Mouse (Mus musculus) hindbrain, embryonic 14.5 days (tissue): ENCODE data around the gene Lgals8. TPM values are rescaled to one million over a fixed set of nuclear protein-coding genes. Genes with fewer than 3 reads are reported as not detected.

ENCODE experiments used
- polyA plus RNA-seq: library from polyadenylated mRNA; unstranded; fragments of >200 nt; fragmentation: Nextera tagmentation; extraction: Ambion mirVana; gene quantifications from 2 replicates; pipeline ENCODE4 v1.2.1, GENCODE M21; 2014

Gene Lgals8
- polyA plus RNA-seq, 1 experiment from 2014 or later, result 26.3 TPM

Other genes with a start within 250 kb of the Lgals8 start
- 5.0 and 5.6 TPM in 2 replicates for gene Mtr, start 206.8 kb downstream of the Lgals8 start, polyA plus RNA-seq
- gene Actn2, start 124.2 kb downstream of the Lgals8 start, polyA plus RNA-seq, result 2.0 and 3.2 TPM in 2 replicates
- gene Heatr1, start 69.9 kb downstream of the Lgals8 start, polyA plus RNA-seq, result 17.1 and 19.4 TPM in 2 replicates
- 1.8 and 2.0 TPM in 2 replicates for gene Edaradd, start 55.5 kb upstream of the Lgals8 start, polyA plus RNA-seq
- 19.3 and 21.6 TPM in 2 replicates for gene Ero1lb, start 100.9 kb upstream of the Lgals8 start, polyA plus RNA-seq